Mouse (Mus musculus) embryonic fibroblast, embryonic 13.5 days (primary cell): Measurements from ENCODE around the gene Pan2. TPM values are rescaled to one million over a fixed set of nuclear protein-coding genes. Genes with fewer than 3 reads are reported as not detected.
"Not testable (repeated sequence)": the region's sequence is repeated elsewhere in the genome, so short reads cannot be mapped to it uniquely, and the experiment has no call there.

Experiments used
- H3K27ac ChIP-seq: 2 replicates; pipeline ENCODE4 v1.5.1; 2012; ENCODE audit warnings: low read length, control low read depth, inconsistent platforms; ENCODE audit not compliant: insufficient read depth
- H3K4me1 ChIP-seq: 2 replicates; pipeline ENCODE4 v1.6.1; 2011; ENCODE audit warnings: low read length; ENCODE audit not compliant: control insufficient read depth, insufficient read depth
- H3K4me3 ChIP-seq: 2 replicates; pipeline ENCODE4 v1.5.1; 2011; ENCODE audit warnings: mild to moderate bottlenecking, control low read depth, low read length; ENCODE audit not compliant: insufficient read depth
- CTCF ChIP-seq: IDR thresholded peaks from 2 replicates; pipeline ENCODE4 v1.5.1; 2011; ENCODE audit warnings: mild to moderate bottlenecking, control low read depth, low read length, moderate library complexity, borderline replicate concordance; ENCODE audit not compliant: insufficient read depth
- POLR2A ChIP-seq: IDR thresholded peaks from 2 replicates; pipeline ENCODE4 v1.6.1; 2011; ENCODE audit warnings: low read depth, mild to moderate bottlenecking, control low read depth, low read length, moderate library complexity
- polyA plus RNA-seq: library from polyadenylated mRNA; stranded (reverse); fragments of >200 nt; gene quantifications from 2 replicates; pipeline ENCODE4 v1.2.4, GENCODE M21; 2011; ENCODE audit warnings: low read depth; ENCODE audit not compliant: missing spikeins, insufficient read length

Gene Pan2
- polyA plus RNA-seq, 1 experiment = 14.2 TPM

DNA sequence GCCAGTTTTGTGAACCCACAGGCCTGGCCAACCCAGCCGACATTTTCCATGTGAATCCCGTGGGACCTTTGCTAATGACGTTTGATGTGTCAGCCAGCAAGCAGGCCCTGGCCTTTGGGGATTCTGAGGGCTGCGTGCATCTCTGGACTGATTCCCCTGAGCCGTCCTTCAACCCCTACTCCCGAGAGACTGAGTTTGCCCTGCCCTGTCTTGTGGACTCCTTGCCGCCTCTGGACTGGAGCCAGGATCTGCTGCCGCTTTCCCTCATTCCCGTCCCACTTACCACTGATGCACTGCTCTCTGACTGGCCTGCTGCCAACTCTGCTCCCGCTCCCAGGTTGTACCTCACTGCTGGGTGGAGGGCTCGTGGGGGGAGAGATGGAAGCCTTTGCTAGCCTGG is 7.0 kb downstream of the Pan2 start:
- Histone ChIP-seq H3K4me1 (no peaks in the 10 kb centered on the region), H3K4me3 (no peak overlapping the region), H3K27ac (no peak overlapping the region)
- TF ChIP-seq CTCF (no peak), POLR2A (no peak)

GRCm38 (mm10) chr10:128310902-128311301 is 7.8 kb downstream of the Pan2 start:
- H3K4me1 ChIP-seq = no peaks in the 10 kb centered on the region
- TF ChIP-seq POLR2A = no peak
- no peak for TF ChIP-seq CTCF
- H3K4me3 ChIP-seq = no peak overlapping the region
- no peak overlapping the region for H3K27ac ChIP-seq

- Histone ChIP-seq H3K4me1 (no peaks in the 10 kb centered on the region), H3K27ac (no peak overlapping the region), H3K4me3 (no peak overlapping the region)
- TF ChIP-seq CTCF = no peak
- TF ChIP-seq POLR2A = no peak
These were observed 12.4 kb downstream of the Pan2 start for GRCm38 (mm10) chr10:128315578-128315977.

- Histone ChIP-seq H3K4me3 (peak overlapping the region; percentile 30; the same call in 1 of the 2 replicates), H3K4me1 (no peaks in the 10 kb centered on the region; the same call in 1 of the 2 replicates), H3K27ac (no peak overlapping the region)
- no peak for TF ChIP-seq CTCF
- TF ChIP-seq POLR2A = 0 out of 2 replicates have a peak, but pooled peaks have one; percentile 8
These were observed 18.5 kb downstream of the Pan2 start for GRCm38 (mm10) chr10:128321641-128322040.

- TF ChIP-seq POLR2A (peak; percentile 80), CTCF (no peak)
- peak within 1 kb of the TSS; percentile 73 for H3K27ac ChIP-seq
- H3K4me3 ChIP-seq = peak within 1 kb of the TSS; percentile 63
- no peaks in the 10 kb centered on the region; the same call in 1 of the 2 replicates for H3K4me1 ChIP-seq
These were observed 19.3 kb downstream of the Pan2 start, which contains the start of gene Cnpy2 for GRCm38 (mm10) chr10:128322141-128323108. Gene Cnpy2 (plus strand): TSS chr10:128322459.

DNA sequence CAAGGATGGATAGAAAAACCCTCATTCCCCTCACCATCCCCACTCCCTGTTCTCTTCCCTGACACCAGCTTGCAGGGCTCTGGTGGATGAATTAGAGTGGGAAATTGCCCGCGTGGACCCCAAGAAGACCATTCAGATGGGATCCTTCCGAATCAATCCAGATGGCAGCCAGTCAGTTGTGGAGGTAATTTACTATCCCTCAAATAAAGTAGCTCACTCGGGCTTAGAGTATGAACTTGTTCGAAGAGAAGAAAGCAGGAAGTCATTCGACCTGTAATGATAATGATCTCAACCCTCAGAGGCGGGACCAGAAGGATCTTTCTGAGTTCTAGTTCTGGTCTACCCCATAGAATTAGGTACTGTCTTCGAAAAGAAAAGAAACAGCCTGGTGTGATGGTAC is 20.4 kb downstream of the Pan2 start:
- TF ChIP-seq CTCF (no peak), POLR2A (no peak)
- Histone ChIP-seq H3K4me3 (peak overlapping the region; percentile 63), H3K4me1 (no peaks in the 10 kb centered on the region; the same call in 1 of the 2 replicates), H3K27ac (no peak overlapping the region)

- Histone ChIP-seq H3K4me1 (no peaks in the 10 kb centered on the region), H3K4me3 (no peak overlapping the region), H3K27ac (no peak overlapping the region)
- TF ChIP-seq CTCF (no peak), POLR2A (no peak)
These were observed 23.7 kb downstream of the Pan2 start for GRCm38 (mm10) chr10:128326825-128327224.

DNA sequence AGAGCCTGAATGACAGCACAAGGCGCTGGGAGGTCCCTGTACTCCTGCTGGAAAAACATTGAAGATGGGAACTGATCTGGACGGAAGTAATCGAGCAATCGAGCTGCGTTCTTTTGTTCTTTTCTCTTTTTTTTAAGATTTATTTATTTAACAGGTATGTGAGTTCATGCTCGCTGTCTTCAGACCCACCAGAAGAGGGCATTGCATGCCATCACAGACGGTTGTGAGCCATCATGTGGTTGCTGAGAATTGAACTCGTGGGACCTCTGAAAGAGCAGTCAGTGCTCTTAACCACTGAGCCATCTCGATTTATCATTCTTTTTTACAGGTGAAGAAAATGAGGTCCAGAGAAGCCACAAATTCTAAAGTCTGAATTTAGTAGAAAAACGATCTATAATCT is 24.5 kb downstream of the Pan2 start:
- no peak for TF ChIP-seq POLR2A
- TF ChIP-seq CTCF = 0 out of 2 replicates have a peak, but pooled peaks have one; percentile 31
- H3K4me3 ChIP-seq = no peak overlapping the region

GRCm38 (mm10) chr10:128332358-128333249 is 29.5 kb downstream of the Pan2 start:
- not testable (repeated sequence) for H3K4me3 ChIP-seq, H3K4me1 ChIP-seq, H3K27ac ChIP-seq

More for the DNA sequence above, 24.5 kb downstream of the Pan2 start:
- Histone ChIP-seq H3K27ac (no peak overlapping the region), H3K4me1 (no peaks in the 10 kb centered on the region)

GRCm38 (mm10) chr10:128335582-128335981 is 32.4 kb downstream of the Pan2 start:
- H3K4me1 ChIP-seq = peaks cover 5% of the 10 kb centered on the region
- no peak overlapping the region for H3K4me3 ChIP-seq
- H3K27ac ChIP-seq = no peak overlapping the region
- TF ChIP-seq POLR2A (no peak), CTCF (no peak)
